Mouse (Mus musculus) liver (tissue): ENCODE measurements at regions not wholly inside any gene's neighbourhood (a gene's known extent, or its start where the extent isn't known, plus 50 kb on each side); places are given as distances from the start of the nearest gene placed in this dataset.

Source experiments
- DNase-seq: peaks from one replicate; pipeline ENCODE4 v3.0.0-alpha.2; 2020; ENCODE audit warnings: mixed read lengths

- no peak for DNase-seq
These were observed 589.2 kb downstream of the 1190002N15Rik start for GRCm38 (mm10) chr9:93948671-93949070.

GRCm38 (mm10) chr9:93947053-93947452 lies 590.8 kb downstream of the 1190002N15Rik start:
- no peak for DNase-seq

GRCm38 (mm10) chr9:93940193-93940592 lies 597.7 kb downstream of the 1190002N15Rik start:
- no peak for DNase-seq

GRCm38 (mm10) chr9:93930684-93931083 lies 607.2 kb downstream of the 1190002N15Rik start:
- no peak for DNase-seq

GRCm38 (mm10) chr9:93889256-93889655 lies 648.6 kb downstream of the 1190002N15Rik start:
- DNase-seq: no peak

- DNase-seq: no peak
These were observed 657.8 kb downstream of the 1190002N15Rik start for GRCm38 (mm10) chr9:93880112-93880511.

- no peak for DNase-seq
These were observed 658.3 kb downstream of the 1190002N15Rik start for GRCm38 (mm10) chr9:93879572-93879971.

- DNase-seq: no peak
These were observed 667.1 kb downstream of the 1190002N15Rik start for GRCm38 (mm10) chr9:93870778-93871177.

GRCm38 (mm10) chr9:93857937-93858336 lies 679.9 kb downstream of the 1190002N15Rik start:
- DNase-seq: no peak

- no peak for DNase-seq
These were observed 691.5 kb downstream of the 1190002N15Rik start for GRCm38 (mm10) chr9:93846411-93846810.

- DNase-seq: no peak
These were observed 694.0 kb downstream of the 1190002N15Rik start for GRCm38 (mm10) chr9:93843869-93844268.
